Mouse (Mus musculus): ENCODE measurements around the gene Dlx6.

Gene Dlx6

GRCm38 (mm10) chr6:6875136-6875535 lies 12.0 kb downstream of the Dlx6 start:
- in situ Hi-C loops (cut with MseI, MboI), result loop anchor here (25.0 kb wide), 2 partner anchors 588 to 1013 kb away; no protein-coding TSS in a partner anchor

- in situ Hi-C loops (cut with MseI, MboI), result loop anchor here (25.0 kb wide), 2 partner anchors 588 to 1013 kb away; no protein-coding TSS in a partner anchor
Measured at GRCm38 (mm10) chr6:6875676-6876075, 12.5 kb downstream of the Dlx6 start.

GRCm38 (mm10) chr6:6876231-6876630 lies 13.1 kb downstream of the Dlx6 start:
- in situ Hi-C loops (cut with MseI, MboI), result loop anchor here (25.0 kb wide), 2 partner anchors 589 to 1014 kb away; no protein-coding TSS in a partner anchor

GRCm38 (mm10) chr6:6876731-6877130 lies 13.6 kb downstream of the Dlx6 start:
- in situ Hi-C loops (cut with MseI, MboI), result loop anchor here (25.0 kb wide), 2 partner anchors 589 to 1014 kb away; no protein-coding TSS in a partner anchor

GRCm38 (mm10) chr6:6877346-6877910 lies 14.3 kb downstream of the Dlx6 start:
- in situ Hi-C loops (cut with MseI, MboI), result loop anchor here (25.0 kb wide), 2 partner anchors 590 to 1015 kb away; no protein-coding TSS in a partner anchor

- in situ Hi-C loops (cut with MseI, MboI), result loop anchor here (25.0 kb wide), 2 partner anchors 591 to 1016 kb away; no protein-coding TSS in a partner anchor
Measured at GRCm38 (mm10) chr6:6877981-6878840, 15.1 kb downstream of the Dlx6 start.

GRCm38 (mm10) chr6:6878841-6879291 lies 15.7 kb downstream of the Dlx6 start:
- in situ Hi-C loops (cut with MseI, MboI), result loop anchor here (25.0 kb wide), 2 partner anchors 592 to 1017 kb away; no protein-coding TSS in a partner anchor

- in situ Hi-C loops (cut with MseI, MboI), result loop anchor here (25.0 kb wide), 2 partner anchors 592 to 1017 kb away; no protein-coding TSS in a partner anchor
Measured at GRCm38 (mm10) chr6:6879371-6880325, 16.5 kb downstream of the Dlx6 start.

- in situ Hi-C loops (cut with MseI, MboI), result loop anchor here (25.0 kb wide), 2 partner anchors 593 to 1018 kb away; no protein-coding TSS in a partner anchor
Measured at GRCm38 (mm10) chr6:6880361-6881114, 17.4 kb downstream of the Dlx6 start.

GRCm38 (mm10) chr6:6881115-6881637 lies 18.0 kb downstream of the Dlx6 start:
- in situ Hi-C loops (cut with MseI, MboI), result loop anchor here (25.0 kb wide), 2 partner anchors 594 to 1019 kb away; no protein-coding TSS in a partner anchor

- in situ Hi-C loops (cut with MseI, MboI), result loop anchor here (25.0 kb wide), 2 partner anchors 594 to 1019 kb away; no protein-coding TSS in a partner anchor
Measured at GRCm38 (mm10) chr6:6881638-6882190, 18.6 kb downstream of the Dlx6 start, which contains the start of gene Dlx5. Gene Dlx5, minus strand, starts transcription at chr6:6882085.

GRCm38 (mm10) chr6:6882266-6882797 lies 19.2 kb downstream of the Dlx6 start:
- in situ Hi-C loops (cut with MseI, MboI), result loop anchor here (25.0 kb wide), 2 partner anchors 595 to 1020 kb away; no protein-coding TSS in a partner anchor

- in situ Hi-C loops (cut with MseI, MboI), result loop anchor here (25.0 kb wide), 2 partner anchors 598 to 1023 kb away; no protein-coding TSS in a partner anchor
Measured at GRCm38 (mm10) chr6:6884897-6885296, 21.8 kb downstream of the Dlx6 start.

GRCm38 (mm10) chr6:6886225-6886624 lies 23.1 kb downstream of the Dlx6 start:
- in situ Hi-C loops (cut with MseI, MboI), result loop anchor here (25.0 kb wide), 2 partner anchors 599 to 1024 kb away; no protein-coding TSS in a partner anchor

- in situ Hi-C loops (cut with MseI, MboI), result loop anchor here (25.0 kb wide), 2 partner anchors 603 to 1028 kb away; no protein-coding TSS in a partner anchor
Measured at GRCm38 (mm10) chr6:6890047-6890446, 26.9 kb downstream of the Dlx6 start.

- in situ Hi-C loops (cut with MseI, MboI), result no loop called here
Measured at GRCm38 (mm10) chr6:6909586-6909985, 46.5 kb downstream of the Dlx6 start.

- in situ Hi-C loops (cut with MseI, MboI), result no loop called here
Measured at GRCm38 (mm10) chr6:6914304-6914703, 51.2 kb downstream of the Dlx6 start.

GRCm38 (mm10) chr6:6914849-6915525 lies 51.9 kb downstream of the Dlx6 start:
- in situ Hi-C loops (cut with MseI, MboI), result no loop called here
